Mouse (Mus musculus) layer of hippocampus, adult 8-10 months (tissue): ENCODE measurements at regions not wholly inside any gene's neighbourhood (a gene's known extent, or its start where the extent isn't known, plus 50 kb on each side); places are given as distances from the start of the nearest gene placed in this dataset.

Experiments used
- DNase-seq, 2 experiments: peaks; one replicate each; pipeline ENCODE4 v3.0.0; 2022; ENCODE audit warnings: low spot score in 2 of 2

GRCm38 (mm10) chr13:7691232-7691631, 511.4 kb upstream of the Adarb2 start:
- DNase-seq, result no peak

- DNase-seq, result no peak
These were observed 504.9 kb upstream of the Adarb2 start for GRCm38 (mm10) chr13:7697647-7698365.

- DNase-seq, result no peak
These were observed 481.1 kb upstream of the Adarb2 start for GRCm38 (mm10) chr13:7721558-7721957.

GRCm38 (mm10) chr13:7749688-7750087, 453.0 kb upstream of the Adarb2 start:
- peak in 1 of 2 experiments; percentile 2 for DNase-seq

GRCm38 (mm10) chr13:7785252-7785651, 417.4 kb upstream of the Adarb2 start:
- DNase-seq, result no peak

- DNase-seq, result no peak
These were observed 412.6 kb upstream of the Adarb2 start for GRCm38 (mm10) chr13:7790069-7790468.
